Mouse (Mus musculus): ENCODE measurements around the gene Gfpt1. TPM values are rescaled to one million over a fixed set of nuclear protein-coding genes. Genes with fewer than 3 reads are reported as not detected.
A peak's percentile ranks its signal among the peaks of the same experiment; 100 is the strongest.

The Gfpt1 gene
- polyA plus RNA-seq, 1 experiment from 2014 or later, result 20.7 TPM

DNA sequence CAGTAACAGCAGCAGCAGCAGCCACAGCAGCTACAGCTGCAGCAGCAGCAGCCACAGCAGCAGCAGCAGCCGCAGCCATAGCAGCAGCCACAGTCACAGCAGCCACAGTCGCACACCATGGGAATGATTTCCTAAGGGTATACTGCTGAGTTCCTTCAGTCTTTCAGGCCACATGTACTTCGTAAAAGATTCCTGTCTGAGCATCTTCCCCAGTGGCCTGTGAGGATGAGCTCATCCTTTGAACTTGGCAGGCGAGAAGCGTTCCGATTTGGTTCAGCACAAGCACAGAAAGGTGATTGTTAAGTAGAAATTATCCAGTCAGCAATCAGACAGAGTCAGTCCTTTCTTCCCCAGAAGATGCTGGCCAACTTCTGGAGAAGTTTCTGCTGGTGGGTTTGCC lies 69.5 kb downstream of the Gfpt1 start:
- 89% methylated on average over 6 of the region's 6 CpGs for WGBS
- DNase-seq (ENCODE audit: low spot score), result no peak
- no peak overlapping the region for H3K4me3 ChIP-seq
- no peaks in the 10 kb centered on the region for H3K9me3 ChIP-seq (replicated peaks)
- peak overlapping the region; percentile 36 for H3K27ac ChIP-seq
- no peaks in the 10 kb centered on the region for H3K27me3 ChIP-seq (ENCODE audit: low read depth, poor library complexity, severe bottlenecking)
- H3K36me3 ChIP-seq, result no peaks in the 10 kb centered on the region
- peaks cover 12% of the 10 kb centered on the region for H3K4me1 ChIP-seq

- no peak for DNase-seq (ENCODE audit: low spot score)
- no peak overlapping the region for H3K27ac ChIP-seq
- 89% methylated on average over 2 of the region's 2 CpGs for WGBS
- no peak overlapping the region for H3K4me3 ChIP-seq
- H3K4me1 ChIP-seq, result peaks cover 22% of the 10 kb centered on the region
- no peaks in the 10 kb centered on the region for H3K36me3 ChIP-seq
- no peaks in the 10 kb centered on the region for H3K9me3 ChIP-seq (replicated peaks)
- H3K27me3 ChIP-seq (ENCODE audit: low read depth, poor library complexity, severe bottlenecking), result no peaks in the 10 kb centered on the region
These were observed 73.3 kb downstream of the Gfpt1 start for GRCm38 (mm10) chr6:87115981-87116380.

- H3K36me3 ChIP-seq, result no peaks in the 10 kb centered on the region
- DNase-seq (ENCODE audit: low spot score), result no peak
- WGBS, result 90% methylated on average over 7 of the region's 7 CpGs
- peaks cover 22% of the 10 kb centered on the region for H3K4me1 ChIP-seq
- H3K9me3 ChIP-seq (replicated peaks), result no peaks in the 10 kb centered on the region
- no peaks in the 10 kb centered on the region for H3K27me3 ChIP-seq (ENCODE audit: low read depth, poor library complexity, severe bottlenecking)
- H3K4me3 ChIP-seq, result no peak overlapping the region
- no peak overlapping the region for H3K27ac ChIP-seq
These were observed 74.0 kb downstream of the Gfpt1 start for GRCm38 (mm10) chr6:87116596-87116995.

DNA sequence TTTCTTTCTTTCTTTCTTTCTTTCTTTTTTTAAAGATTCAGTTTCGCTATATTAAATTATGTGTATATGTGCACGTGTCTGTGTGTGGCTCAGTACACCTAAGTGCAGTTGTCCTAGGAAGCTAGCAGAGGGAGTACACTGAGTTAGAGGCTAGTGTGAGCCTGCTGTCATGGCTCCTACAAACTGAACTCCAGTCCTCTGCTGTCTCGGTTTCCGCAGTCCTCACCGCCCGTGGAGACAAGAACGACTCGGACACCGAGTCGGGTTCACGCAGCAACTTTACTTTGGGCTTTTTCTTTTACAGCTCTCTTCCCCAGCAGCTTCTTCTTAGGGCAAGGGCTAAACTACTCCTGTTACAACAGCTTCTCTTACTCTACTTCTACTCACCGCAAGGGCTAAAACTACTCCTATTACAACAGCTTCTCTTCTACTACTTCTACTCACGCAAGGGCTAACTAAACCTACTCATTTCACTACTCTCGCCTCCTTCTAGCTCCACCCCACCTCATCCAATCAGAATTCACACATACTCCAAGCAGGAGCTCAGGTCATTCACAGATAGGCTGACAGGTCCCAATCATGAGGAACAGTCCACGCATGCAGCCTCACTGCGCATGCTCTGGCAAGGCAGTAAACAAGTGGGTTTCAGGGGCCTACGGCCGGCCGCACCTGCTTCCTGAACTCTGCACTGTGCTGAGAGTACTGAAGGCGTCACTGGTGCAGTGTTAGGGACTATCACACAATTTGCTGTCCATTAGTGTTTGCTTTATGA lies 76.6 kb downstream of the Gfpt1 start:
- Histone ChIP-seq H3K4me1 (peaks cover 14% of the 10 kb centered on the region), H3K27ac (no peak overlapping the region), H3K4me3 (no peak overlapping the region), H3K9me3 (replicated peaks) (no peaks in the 10 kb centered on the region), H3K27me3 (ENCODE audit: low read depth, poor library complexity, severe bottlenecking) (no peaks in the 10 kb centered on the region), H3K36me3 (no peaks in the 10 kb centered on the region)
- WGBS, result 90% methylated on average over 20 of the region's 20 CpGs
- no peak for DNase-seq (ENCODE audit: low spot score)

GRCm38 (mm10) chr6:87119975-87120374 lies 77.3 kb downstream of the Gfpt1 start:
- Histone ChIP-seq H3K4me3 (no peak overlapping the region), H3K27me3 (ENCODE audit: low read depth, poor library complexity, severe bottlenecking) (no peaks in the 10 kb centered on the region), H3K36me3 (no peaks in the 10 kb centered on the region), H3K27ac (peak overlapping the region; percentile 42; the same call in 1 of the 2 replicates), H3K4me1 (peaks cover 14% of the 10 kb centered on the region), H3K9me3 (replicated peaks) (no peaks in the 10 kb centered on the region)
- DNase-seq (ENCODE audit: low spot score), result no peak
- 59% methylated on average over 4 of the region's 4 CpGs for WGBS

DNA sequence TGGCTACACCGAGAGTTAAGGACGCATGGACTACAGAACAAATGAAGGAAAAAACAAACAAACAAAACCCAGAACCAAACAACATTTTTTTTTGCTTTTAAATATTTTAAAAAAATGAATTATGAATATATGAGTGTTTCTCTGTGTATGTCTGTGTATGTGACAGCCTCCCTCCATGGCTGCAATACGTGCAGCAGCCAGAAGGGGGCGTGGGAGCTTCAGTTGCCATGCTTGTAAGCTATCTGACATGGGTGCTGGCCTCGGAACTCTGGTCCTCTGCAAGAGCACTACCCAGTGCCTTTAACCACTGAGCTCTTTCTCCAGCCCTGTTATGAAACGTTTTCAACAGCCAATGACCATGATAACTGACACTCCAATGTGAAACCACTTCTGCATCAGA lies 78.0 kb downstream of the Gfpt1 start:
- no peaks in the 10 kb centered on the region for H3K36me3 ChIP-seq
- H3K27ac ChIP-seq, result no peak overlapping the region
- H3K4me3 ChIP-seq, result no peak overlapping the region
- peaks cover 14% of the 10 kb centered on the region for H3K4me1 ChIP-seq
- no peaks in the 10 kb centered on the region for H3K9me3 ChIP-seq (replicated peaks)
- H3K27me3 ChIP-seq (ENCODE audit: low read depth, poor library complexity, severe bottlenecking), result no peaks in the 10 kb centered on the region
- no peak for DNase-seq (ENCODE audit: low spot score)
- 88% methylated on average over 6 of the region's 6 CpGs for WGBS

DNA sequence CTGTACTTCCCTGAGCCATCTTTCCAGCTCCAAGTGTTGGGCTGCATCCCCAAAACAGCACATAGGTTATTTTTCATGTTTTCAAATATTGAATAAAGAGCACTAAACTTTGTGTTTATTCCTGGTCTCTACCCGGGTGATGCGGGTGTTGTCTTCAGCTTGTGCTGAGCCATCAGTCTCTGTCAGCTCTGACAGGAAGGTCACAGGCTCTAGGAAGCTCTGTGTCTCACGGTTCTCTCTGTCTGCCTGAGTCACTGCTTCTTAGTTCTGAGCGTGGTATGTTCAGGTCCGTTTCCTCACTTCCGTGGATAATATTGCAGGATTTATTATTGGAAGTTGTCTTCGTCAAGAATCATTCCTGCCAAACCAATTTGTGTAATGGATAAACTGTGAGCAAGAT lies 79.3 kb downstream of the Gfpt1 start:
- WGBS, result 79% methylated on average over 7 of the region's 7 CpGs
- no peaks in the 10 kb centered on the region for H3K9me3 ChIP-seq (replicated peaks)

DNA sequence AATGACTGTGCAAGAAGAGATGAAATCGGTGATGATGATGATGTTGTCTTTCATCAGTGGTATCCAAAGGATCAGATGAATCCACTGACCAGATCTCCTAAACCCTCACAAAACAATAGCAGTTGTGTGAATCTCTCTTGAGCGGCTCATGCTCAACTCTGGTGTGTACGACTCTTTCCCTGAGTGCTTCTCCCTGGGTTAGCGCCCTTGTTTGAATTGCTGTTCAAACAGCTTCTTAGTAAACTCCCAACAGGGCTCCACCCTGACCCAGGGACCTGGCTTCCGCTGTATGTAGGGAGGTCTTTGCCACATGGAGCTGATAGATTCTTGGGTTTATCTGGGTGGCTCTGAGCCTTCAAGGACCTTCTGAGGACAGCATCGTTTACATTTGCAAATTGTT lies 80.8 kb downstream of the Gfpt1 start:
- Histone ChIP-seq H3K36me3 (no peaks in the 10 kb centered on the region), H3K4me1 (peaks cover 27% of the 10 kb centered on the region), H3K4me3 (no peak overlapping the region), H3K27me3 (ENCODE audit: low read depth, poor library complexity, severe bottlenecking) (no peaks in the 10 kb centered on the region), H3K27ac (no peak overlapping the region), H3K9me3 (replicated peaks) (no peaks in the 10 kb centered on the region)
- 88% methylated on average over 6 of the region's 6 CpGs for WGBS
- DNase-seq (ENCODE audit: low spot score), result no peak

More for the DNA sequence above, 79.3 kb downstream of the Gfpt1 start:
- peaks cover 16% of the 10 kb centered on the region for H3K4me1 ChIP-seq
- H3K27me3 ChIP-seq (ENCODE audit: low read depth, poor library complexity, severe bottlenecking), result no peaks in the 10 kb centered on the region
- H3K36me3 ChIP-seq, result no peaks in the 10 kb centered on the region
- H3K4me3 ChIP-seq, result no peak overlapping the region
- H3K27ac ChIP-seq, result no peak overlapping the region
- no peak for DNase-seq (ENCODE audit: low spot score)

- 90% methylated on average over 4 of the region's 4 CpGs for WGBS
- Histone ChIP-seq H3K27me3 (ENCODE audit: low read depth, poor library complexity, severe bottlenecking) (no peaks in the 10 kb centered on the region), H3K27ac (no peak overlapping the region), H3K4me1 (peaks cover 27% of the 10 kb centered on the region), H3K36me3 (no peaks in the 10 kb centered on the region), H3K9me3 (replicated peaks) (no peaks in the 10 kb centered on the region), H3K4me3 (no peak overlapping the region)
- no peak for DNase-seq (ENCODE audit: low spot score)
These were observed 81.3 kb downstream of the Gfpt1 start for GRCm38 (mm10) chr6:87123973-87124372.

DNA sequence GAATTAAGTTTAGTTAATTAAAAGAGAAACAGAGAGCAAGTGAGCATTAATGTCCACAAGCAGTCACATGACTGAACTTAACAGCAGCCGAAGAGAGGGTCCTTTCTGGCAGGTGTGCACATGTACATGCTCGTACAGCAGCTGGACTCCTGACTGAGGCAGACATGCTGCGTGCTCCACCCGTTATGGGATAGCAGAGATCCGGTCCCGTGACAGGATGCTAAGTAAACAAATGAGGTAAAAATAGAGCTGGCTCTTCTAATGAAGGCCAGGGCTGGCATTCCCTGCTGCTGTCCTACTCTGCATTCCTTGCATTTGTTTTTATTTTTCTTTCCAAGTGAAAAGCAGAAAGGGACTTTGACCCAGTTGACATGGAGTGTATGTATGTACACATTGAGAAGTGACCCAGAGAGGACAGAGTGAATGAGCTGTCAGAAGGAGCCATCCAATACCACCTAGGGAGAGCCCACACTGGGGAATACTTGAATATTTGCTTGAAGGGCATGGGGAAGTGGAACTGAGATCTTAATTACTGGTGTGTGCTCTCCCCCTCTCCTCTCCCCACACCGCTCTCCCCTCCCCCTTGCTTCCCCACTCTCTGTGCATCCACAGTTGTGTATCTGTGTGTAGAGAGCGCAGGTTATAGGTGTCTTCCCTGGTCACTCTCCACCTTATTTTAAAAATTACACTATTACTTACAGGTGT lies 84.6 kb downstream of the Gfpt1 start:
- H3K36me3 ChIP-seq, result peaks cover 7% of the 10 kb centered on the region; the same call in 1 of the 2 replicates
- no peak for DNase-seq (ENCODE audit: low spot score)

GRCm38 (mm10) chr6:87129861-87130260 lies 87.2 kb downstream of the Gfpt1 start:
- H3K27ac ChIP-seq, result no peak overlapping the region
- DNase-seq (ENCODE audit: low spot score), result no peak
- H3K27me3 ChIP-seq (ENCODE audit: low read depth, poor library complexity, severe bottlenecking), result no peaks in the 10 kb centered on the region
- H3K4me3 ChIP-seq, result no peak overlapping the region
- no peaks in the 10 kb centered on the region; the same call in 1 of the 2 replicates for H3K9me3 ChIP-seq (replicated peaks)
- peaks cover 19% of the 10 kb centered on the region; the same call in 1 of the 2 replicates for H3K4me1 ChIP-seq
- WGBS, result 96% methylated on average over 8 of the region's 8 CpGs
- H3K36me3 ChIP-seq, result peaks cover 8% of the 10 kb centered on the region

More for the DNA sequence above, 84.6 kb downstream of the Gfpt1 start:
- H3K4me1 ChIP-seq, result peaks cover 18% of the 10 kb centered on the region; the same call in 1 of the 2 replicates
- no peak overlapping the region for H3K27ac ChIP-seq
- no peak overlapping the region for H3K4me3 ChIP-seq
- no peaks in the 10 kb centered on the region for H3K27me3 ChIP-seq (ENCODE audit: low read depth, poor library complexity, severe bottlenecking)
- H3K9me3 ChIP-seq (replicated peaks), result no peaks in the 10 kb centered on the region; the same call in 1 of the 2 replicates
- 81% methylated on average over 8 of the region's 8 CpGs for WGBS

DNA sequence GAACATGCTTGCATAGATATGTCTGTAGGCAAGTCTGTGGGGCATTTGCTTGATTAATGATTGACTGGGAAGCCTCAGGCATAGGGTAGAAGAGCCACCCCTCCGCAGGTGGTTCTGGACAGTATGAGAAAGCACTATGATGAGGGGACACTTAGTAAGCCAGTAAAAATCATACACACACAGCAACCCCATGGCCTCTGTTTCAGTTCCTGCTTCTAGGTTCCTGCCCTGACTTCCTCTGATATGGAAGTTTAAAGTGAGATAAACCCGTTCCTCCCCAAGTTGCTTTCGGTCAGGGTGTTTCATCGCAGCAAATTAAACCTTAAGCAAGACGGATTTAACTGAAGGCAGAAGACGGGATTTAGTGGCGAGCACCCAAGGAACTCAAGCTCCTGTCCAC lies 88.0 kb downstream of the Gfpt1 start:
- Histone ChIP-seq H3K4me3 (no peak overlapping the region), H3K36me3 (peaks cover 15% of the 10 kb centered on the region), H3K27ac (no peak overlapping the region), H3K27me3 (ENCODE audit: low read depth, poor library complexity, severe bottlenecking) (no peaks in the 10 kb centered on the region), H3K4me1 (peaks cover 21% of the 10 kb centered on the region; the same call in 1 of the 2 replicates), H3K9me3 (replicated peaks) (no peaks in the 10 kb centered on the region; the same call in 1 of the 2 replicates)
- whole genome bisulfite sequencing, result 97% methylated on average over 7 of the region's 7 CpGs
- DNase-seq (ENCODE audit: low spot score), result no peak

DNA sequence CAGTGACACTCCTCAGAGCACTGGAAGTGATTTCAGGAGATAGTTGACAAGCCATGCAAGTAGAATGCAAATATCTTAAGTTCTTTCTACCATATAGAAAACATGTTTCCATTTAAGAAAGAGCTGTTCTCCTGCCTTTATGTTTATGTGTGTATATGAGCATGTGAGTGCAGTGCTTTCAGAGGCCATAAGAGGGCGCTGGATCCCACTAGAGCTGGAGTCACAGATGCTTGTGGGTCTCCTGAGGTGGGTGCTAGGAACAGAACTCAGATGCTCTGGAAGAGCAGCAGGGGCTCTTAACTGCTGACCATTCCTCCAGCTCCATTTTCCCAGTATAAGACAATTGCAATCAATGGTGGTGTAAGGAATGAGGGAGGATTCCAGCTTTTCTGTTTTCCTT lies 88.4 kb downstream of the Gfpt1 start:
- H3K4me3 ChIP-seq, result no peak overlapping the region
- H3K27ac ChIP-seq, result no peak overlapping the region
- no peaks in the 10 kb centered on the region; the same call in 1 of the 2 replicates for H3K9me3 ChIP-seq (replicated peaks)
- peaks cover 18% of the 10 kb centered on the region; the same call in 1 of the 2 replicates for H3K4me1 ChIP-seq
- peaks cover 20% of the 10 kb centered on the region for H3K36me3 ChIP-seq
- no peak for DNase-seq (ENCODE audit: low spot score)
- 79% methylated on average over 1 of the region's 1 CpGs for WGBS
- H3K27me3 ChIP-seq (ENCODE audit: low read depth, poor library complexity, severe bottlenecking), result no peaks in the 10 kb centered on the region
